Mouse (Mus musculus) monocyte, adult 2 months (primary cell): ENCODE measurements around the gene Pop5.

Experiments used
- DNase-seq, 2 experiments: peaks; one replicate each; pipeline ENCODE4 v3.0.0; 2022; ENCODE audit warnings: low spot score in 2 of 2, low read depth in 1 of 2

The Pop5 gene

DNA sequence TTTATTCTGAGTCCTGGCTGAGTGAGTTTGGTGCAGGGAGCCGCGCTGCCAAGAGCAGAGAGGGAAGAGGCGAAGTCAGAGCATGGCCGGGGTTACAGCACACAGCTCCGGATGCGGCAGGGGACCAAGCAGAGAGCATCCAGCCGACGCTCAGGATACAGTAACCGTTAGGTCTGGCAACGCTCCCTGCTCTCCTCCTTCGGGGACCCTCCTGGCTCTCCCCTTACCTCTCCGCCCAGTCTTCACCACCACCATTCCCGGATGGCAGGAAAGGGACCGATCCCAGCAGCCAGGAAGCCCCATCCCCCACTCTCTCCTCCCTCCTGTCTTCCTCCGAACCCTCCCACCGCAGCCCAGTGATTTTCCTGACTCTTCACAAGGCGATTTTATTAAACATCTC, 20.8 kb upstream of the Pop5 start:
- no peak for DNase-seq

DNA sequence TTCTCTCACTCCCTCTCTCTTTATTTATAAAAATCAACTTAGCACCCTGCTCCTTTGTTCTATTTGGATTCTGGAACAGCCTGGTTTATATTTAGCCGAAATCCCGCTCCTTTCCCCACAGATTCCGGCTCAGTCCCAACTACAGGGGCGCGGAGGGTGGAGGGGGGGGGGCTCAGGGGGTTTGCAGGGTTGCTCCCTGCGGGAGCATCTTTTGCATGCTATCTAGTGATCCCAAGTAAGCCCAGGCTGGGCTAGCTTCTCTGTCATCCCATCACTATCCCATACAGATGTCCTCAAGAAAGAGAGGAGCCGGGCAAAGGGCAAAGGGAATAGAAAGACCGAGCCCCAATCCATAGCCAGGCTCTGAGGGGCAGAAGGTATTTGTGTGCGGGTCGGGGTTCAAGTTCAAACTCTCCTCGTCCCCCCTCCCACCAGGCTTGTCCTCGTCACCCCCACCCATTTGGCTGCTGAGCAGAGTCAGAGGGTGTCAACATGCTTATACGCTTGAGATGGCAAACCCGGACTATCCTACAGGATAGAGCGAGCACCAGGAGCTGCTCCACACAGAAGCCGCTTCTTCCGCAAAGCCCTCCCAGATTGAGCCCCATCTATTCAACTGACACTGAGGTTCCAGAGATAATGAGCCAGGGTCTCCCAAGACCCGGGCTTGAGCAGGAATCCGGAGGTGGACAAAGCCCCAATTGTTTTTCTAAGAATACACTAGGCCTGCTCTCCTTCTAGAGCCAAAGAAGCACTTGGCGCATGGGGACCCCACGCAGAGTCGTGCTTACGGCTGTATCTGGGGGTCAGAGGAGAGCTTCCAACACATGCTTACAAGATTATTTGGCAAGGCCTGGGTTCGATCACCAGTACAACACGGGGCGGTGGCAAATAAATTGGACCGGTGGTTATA, 20.1 kb upstream of the Pop5 start:
- no peak for DNase-seq

DNA sequence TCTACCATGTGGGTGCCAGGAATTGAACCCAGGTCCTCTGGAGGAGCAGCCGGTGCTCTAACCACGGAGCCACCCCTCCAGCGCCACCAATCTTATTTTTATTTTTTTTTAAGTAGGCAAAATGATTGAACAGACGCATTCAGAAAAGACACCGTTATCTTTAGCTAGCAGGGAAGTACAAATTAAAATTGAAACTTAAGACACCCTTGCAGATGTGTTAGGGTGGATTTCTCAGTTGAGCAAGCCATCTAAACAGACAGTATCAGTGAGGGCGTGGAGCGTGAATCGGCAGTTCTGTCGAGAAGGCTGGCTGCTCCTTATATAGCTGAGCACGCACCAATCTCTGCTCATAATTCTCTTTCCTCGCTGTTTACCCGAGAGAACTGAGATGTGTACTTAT, 17.6 kb upstream of the Pop5 start:
- no peak for DNase-seq

DNA sequence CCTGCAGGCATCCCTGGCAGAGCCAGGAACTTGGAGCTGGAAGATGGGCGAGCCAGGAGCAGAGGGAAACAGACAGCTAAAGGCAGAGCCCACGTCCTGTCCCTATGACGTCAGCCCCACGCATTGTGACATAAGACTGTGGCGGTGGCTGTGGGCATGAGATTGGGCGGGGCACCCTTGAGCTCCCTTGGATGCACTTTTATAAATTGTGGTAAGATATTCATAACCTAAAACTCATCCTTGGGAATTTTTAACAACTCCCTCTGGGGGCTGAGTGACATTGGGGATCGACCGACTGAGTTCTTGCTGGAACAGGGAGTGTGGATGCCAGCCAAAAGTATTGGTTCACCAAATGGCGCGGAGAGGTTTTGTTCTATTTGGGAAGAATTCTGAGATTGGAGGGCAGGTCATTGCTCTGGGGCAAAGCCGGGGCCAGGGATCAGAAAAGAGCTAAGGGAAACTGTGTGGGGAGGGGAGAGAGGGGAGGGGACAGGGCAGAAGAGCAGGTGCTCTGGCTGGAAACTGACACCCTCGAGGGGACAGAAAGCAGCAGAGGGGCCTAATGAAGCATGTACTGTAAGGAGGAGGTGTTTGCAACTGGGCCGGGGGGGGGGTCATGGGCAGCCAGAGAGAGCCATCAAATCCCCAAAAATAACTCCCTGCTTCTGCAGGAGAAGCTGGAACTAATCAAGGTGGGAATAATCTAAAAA, 14.6 kb upstream of the Pop5 start:
- DNase-seq: no peak

DNA sequence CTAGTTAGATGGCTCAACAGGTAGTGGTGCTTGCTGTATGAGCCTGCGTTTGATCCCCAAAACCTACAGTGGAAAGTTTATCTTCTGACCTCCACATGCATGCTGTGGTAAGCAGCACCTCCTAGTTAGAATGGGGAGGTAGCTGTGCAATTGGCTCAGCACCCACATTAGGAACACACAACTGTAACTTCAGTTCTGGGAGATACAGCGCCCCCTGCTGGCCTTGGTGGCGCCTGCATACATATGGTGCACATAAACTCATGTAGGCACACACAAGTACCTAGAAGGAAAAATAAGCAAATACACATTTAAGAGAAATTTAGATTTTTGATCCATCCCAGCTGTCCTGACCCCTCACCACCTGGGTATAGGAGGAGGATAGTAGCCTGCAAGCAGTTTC, 13.2 kb upstream of the Pop5 start:
- DNase-seq: no peak

DNA sequence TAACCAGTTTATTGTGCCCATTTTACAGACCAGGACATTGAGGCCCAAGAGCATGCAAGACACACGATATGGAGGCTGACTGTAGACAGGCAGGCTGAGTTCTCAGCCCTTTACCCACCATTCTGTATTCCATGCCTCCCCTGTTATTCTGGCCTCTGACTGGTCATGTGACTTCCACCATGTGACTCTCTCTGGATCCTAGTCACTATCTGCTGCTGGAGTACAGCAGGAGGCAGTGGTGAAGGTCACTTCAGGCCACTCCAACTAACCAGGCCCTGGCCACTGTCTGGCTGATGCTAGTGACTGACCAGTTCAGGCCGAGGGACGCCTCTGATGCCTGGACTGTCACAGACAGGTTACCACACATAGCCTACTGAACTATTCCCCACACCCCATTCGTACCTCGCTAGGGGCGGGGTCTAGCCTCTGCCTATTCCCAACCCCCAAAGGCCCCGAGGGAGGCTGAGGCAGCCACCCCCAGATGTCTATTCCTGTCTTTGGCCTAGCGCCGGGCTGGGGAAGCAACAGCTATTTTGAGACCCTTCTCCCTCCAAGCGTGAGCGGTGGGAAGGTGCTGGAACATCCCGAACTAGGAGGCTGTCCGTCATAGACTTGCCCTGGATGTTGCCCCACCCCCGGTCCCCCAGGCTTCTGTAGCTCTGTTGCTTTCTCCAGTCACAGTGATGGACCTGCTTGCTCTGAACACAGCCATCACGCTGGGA, 4.6 kb upstream of the Pop5 start:
- DNase-seq: no peak

DNA sequence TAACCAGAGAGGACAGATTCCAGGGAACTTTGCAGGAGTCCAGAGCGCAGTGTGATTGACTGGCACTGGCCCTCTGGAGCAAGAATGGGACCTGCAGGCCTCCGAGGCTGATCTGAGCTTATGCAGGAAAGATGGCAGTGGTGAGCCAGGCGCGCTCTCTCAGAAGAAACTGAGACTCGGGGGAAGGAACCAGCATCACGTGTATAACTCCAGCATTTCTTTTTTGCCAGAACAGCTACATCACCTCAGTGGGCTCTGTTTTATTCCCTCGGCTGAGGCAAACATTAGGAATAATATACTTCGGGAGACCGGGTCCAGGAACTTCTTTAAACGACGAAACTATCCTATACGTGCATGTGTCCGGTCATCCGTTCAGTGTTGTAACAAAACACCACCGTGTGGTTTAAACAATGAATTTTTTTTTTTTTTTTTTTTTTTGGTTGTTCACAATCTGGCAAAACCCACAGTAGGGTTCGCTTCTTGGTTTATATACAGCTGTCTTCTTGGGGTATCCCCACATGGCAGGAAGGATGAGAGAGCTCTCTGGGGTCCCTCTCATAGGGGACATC, 4.0 kb upstream of the Pop5 start:
- DNase-seq: no peak

DNA sequence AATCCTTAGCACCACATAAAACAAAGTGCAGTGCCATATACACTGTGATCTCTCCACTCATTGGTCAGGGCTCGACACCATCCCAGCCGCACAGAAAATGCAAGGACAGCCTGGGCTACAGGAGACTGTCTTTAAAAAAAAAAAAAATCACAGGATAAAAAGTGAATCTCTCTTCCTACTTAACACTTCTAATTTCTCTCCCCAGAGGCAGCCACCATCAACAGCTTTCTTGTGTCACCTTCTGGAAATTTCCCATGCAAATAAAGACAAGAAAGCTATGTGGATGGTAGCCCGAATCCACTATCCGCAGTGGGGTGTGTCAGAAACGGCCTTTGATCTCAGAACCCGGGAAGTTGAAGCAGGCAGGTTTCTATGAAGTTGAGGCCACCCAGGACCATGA, 3.1 kb upstream of the Pop5 start:
- no peak for DNase-seq

DNA sequence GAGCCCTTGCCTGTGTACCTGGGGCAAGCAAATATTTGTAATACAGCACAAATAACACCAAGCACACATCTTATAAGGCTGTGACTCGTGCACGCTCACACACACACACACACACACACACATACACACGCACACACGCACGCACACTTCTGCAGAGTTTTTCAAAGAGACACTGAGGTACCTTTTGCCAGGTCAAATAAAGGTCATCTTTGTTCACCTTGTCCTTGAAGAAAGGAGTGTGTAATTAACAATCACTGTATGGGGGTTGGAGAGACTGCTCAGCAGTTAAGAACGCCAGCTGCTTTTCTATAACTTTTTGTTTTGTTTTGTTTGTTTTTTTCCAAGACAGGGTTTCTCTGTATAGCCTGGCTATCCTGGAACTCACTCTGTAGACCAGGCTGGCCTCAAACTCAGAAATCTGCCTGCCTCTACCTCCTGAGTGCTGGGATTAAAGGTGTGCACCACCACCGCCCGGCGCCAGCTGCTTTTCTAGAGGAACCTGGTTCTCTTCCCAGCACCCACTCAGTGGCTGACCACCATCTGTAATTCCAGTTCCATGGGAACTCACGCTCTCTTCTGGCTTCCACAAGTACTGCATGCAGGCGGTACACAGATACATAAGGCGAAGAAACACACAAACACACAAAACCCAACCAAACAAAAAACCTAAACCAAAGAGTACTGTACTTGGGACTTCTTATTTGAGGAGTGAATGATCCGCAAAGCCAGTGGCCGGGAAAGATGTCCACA, 2.4 kb upstream of the Pop5 start:
- no peak for DNase-seq

DNA sequence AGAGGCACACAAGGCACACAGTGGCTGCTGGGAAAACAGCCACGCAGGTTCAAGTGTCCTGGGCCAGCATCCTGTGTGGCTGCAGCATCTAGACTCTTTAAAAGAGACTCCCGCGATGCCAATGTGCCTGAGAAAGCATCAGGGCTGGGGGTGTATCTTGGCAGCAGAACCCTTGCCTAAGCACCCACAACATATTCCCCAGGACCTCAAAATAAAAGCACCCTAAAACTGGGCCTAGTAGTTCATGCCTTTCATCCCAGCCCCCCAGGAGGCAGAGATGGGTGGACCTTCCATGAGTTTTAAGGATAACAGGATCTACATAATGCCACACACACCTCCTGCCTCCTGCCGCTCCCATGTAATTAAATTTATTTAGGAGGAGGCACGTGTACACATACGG, 1.1 kb upstream of the Pop5 start:
- no peak for DNase-seq

DNA sequence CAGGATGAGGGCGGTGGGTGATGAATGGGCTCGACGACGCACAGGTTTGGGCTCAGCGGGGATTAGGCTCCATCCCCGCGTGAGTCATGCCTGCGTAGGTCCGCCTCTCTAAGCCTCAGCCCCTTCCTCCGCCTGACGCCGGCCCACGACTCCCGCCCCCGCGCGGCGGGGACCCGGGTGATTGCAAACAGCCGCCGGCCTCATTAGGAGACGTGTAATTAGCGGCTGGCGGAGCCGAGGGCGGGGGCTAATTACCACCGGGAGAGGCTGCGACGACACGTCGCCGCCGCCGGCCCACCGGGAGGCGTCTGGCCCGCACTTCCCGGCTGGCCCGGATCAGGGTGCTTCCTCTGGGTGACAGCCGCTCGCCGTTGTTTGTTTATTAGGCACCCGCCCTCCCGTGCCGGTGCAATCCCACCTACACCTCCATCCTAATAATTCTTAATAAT, 289 bp upstream of the Pop5 start:
- DNase-seq: peak in 1 of 2 experiments; percentile 37

DNA sequence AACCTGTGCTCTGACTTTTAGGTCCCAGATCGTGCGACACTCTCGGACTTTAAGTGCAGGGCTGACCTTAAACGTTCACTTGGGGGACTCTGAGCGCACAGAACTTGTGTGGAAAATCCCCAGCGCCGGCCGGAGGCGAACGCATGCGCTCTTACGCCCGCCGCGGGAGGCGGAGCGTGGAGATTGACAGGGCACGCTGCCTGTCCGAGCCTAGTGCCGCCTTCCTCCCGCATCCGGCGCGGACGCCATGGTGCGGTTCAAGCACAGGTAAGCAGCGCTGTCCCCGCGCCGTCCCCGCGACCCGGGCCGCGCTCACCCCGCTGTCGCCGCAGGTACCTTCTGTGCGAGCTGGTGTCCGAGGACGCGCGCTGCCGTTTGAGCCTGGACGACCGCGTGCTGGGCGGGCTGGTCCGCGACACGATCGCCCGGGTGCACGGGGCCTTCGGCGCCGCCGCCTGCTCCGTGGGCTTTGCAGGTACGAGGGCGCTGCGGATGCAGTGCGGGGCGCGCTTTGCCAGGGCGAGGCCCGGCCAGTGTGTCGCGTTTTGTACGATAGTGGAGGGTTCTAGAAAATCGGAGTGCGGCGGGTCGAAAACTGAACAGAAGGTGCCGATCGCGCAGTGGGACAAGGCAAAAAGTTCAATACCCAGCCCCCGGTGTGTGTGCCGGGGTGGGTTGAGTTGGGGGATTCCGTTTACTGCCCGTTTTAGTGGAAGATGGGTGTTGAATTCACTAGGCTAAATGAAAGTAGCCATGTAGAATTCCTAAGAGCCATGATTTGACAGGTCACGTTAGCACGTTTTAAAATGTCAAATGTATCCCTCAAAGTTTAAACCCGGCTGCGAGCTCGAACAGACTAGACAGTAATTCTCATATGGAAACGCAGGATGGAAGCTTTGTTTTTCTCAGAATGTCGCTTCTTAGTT, 2.4 kb downstream of the Pop5 start:
- DNase-seq: peak; percentile 58 to 77

DNA sequence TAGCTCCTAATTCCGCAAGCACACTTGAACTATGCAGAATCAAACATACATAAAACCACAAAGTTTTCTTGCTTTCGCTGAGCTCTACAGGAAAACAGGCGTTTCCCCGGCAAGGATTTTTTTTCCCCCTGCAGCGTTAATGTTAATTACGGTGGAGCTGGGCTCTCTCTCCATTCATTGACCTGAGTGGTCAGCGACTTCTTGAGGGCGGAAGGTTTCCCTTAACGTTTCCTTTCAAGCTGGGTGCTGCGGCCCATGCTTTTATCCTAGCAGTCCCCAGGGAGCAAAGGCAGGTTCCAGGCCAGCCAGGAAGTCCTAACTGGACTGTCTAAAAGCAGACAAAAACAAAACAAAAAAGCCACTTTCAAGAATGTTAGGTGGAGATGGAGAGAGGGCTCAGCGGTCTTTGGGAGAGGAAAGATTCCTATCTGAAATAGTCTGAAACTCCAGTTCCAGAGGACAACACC, 3.1 kb downstream of the Pop5 start:
- DNase-seq: no peak

DNA sequence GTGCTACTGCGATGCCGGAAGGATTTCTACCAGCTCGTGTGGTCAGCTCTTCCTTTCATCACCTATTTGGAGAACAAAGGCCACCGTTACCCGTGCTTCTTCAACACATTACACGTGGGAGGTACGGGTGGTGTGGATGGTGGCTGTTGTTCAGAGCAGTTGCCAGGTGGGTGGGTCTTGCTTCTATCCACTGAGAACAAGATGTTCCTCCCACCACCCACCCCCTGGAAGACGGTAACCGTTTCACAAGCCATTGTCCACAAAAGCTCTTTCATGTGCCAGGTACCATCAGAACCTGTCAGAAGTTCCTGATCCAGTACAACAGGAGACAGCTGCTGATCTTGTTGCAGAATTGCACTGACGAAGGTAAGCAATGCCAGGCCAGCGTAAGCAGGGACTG, 4.6 kb downstream of the Pop5 start:
- no peak for DNase-seq

DNA sequence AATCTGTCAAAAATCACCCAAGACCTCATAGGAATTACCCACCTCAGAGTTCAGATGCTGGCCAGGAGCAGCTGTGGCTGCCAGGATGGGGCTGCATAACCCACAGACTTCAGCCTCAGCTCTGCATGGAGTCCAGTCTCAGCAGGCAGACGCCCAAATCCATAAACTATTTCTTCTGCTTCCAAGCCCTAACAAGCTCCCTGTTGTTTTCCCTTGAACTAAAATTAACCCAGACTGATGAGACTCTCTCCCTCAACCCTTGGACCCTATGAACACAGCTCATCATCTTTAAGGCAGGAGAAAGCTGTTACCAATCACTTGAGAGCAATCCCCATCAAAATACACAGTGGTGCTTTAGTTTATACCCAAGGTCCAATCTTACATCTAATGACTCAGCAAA, 19.8 kb downstream of the Pop5 start:
- DNase-seq: no peak

DNA sequence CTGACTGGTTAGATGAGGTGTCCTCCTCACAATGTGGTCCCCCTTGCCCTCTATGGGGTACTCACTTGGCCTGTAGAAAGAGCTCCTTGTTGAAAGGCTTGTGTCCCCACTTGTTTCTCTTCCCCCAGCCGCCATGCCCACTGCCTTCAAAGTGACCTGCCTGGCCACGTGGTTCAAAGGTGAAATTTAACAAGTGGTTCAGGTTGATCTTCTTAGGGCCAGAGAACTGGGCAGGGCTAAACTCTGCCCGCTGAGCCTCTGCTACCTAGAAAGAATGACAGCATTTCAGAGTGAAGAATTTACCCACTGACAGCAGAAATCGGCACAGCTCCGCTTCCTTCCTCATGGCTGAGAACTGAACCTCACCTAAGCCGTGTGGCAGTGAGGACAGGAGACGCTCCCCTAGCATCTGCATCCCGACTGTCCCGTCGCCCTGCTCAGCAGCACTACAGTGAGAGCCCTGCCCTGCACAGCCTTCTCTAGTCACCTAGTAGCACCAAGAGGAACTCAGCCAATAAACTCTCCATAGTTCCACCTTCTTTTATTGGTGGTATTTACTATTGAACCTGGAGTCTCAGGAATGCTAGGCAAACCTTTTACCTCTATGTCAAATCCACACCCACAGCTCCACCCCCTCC, 21.4 kb downstream of the Pop5 start:
- DNase-seq: no peak

DNA sequence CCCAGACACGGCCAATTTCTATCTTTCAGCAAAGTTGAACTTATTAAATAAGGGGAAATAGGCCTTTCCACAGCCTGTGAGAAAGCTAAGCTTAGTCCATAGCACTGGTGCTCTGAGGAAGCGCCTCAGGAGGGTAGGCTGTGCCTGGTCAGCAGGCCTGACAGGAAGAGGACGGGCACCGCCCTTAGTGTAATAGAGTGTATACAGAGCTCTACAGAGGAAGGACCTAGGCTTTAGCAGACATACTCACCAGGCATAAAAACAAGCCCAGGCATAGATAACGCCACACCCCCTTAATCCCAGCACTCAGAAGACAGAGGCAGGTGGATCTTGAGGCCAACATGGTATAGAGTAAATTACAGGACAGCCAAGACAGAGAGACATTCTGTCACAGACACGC, 24.7 kb downstream of the Pop5 start:
- no peak for DNase-seq

DNA sequence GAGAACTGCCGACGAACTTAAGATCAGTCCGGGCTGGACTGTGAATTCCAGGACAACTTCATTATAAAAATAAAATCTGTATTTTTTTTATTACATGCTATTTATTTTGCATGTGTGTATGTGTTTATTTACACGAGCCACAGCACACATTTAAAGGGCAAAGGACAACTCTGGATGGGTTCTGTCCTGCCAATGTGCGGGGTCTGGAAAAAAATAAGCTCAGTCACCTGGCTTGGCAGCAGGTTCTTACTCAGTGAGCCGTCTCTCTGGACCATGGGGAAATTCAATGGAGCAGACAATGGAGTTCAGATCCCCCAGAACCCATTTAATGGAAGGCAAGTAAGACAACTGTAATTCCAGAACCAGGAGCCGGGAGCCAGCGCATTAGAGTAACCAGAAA, 25.5 kb downstream of the Pop5 start:
- no peak for DNase-seq

DNA sequence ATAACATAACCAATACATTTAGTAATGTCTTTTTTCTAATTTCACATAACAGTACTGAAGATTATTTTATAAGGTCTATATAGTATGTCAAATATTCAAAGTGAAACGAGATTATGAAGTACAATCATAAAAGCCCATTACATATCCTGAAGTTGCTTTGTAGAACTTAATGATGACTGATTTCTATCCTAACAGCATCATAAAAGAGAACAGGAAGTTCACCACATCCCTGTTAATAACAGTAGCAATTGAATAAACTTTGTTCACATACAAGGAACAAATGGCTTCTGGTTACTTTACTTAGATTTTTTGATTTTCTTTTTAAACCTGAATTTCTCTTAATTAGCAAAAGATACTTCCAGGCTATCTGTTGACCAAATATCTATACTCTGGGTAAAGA, 26.2 kb downstream of the Pop5 start:
- DNase-seq: no peak
